Mouse (Mus musculus) megakaryocyte, embryonic 14.5 days (primary cell): ENCODE results near the gene Tacc2.

ENCODE experiments used
- FLI1 ChIP-seq: IDR thresholded peaks from 2 replicates; pipeline ENCODE4 v1.6.1; 2012; ENCODE audit warnings: low read length, inconsistent platforms, mixed read lengths
- GATA1 ChIP-seq: IDR thresholded peaks from 3 replicates; pipeline ENCODE4 v1.6.1; 2012; ENCODE audit warnings: mixed read lengths, low read length, inconsistent platforms, borderline replicate concordance

DNA sequence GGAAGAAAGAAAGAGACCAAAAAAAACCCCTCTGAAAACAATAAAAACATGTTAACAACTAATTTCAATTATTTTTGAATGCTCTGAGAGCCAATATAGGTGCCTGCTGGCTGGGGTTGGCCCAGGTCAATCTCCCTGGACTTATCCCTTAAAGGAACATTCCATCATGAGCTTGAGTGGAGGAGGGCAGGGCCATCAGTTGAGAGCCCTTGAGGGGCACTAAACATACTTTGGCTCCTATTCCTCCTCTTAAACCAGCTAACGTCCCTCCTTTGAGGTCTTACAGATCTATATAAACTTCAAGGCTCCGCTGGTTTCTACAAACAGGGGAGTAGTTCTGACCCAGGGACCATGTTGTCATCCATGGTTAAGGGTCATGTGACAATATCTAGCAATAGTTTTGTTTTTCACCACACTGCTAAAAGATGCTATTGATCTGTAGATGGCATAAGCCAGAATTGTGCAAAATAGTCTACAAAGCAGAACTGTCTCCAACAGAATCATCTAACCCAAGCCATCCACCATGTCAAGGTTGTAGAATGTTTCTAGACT lies 9.4 kb downstream of the Tacc2 start:
- TF ChIP-seq GATA1 (no peak), FLI1 (no peak)
